Mouse (Mus musculus): ENCODE data around the gene Ppm1l. TPM values are rescaled to one million over a fixed set of nuclear protein-coding genes. Genes with fewer than 3 reads are reported as not detected.

Ppm1l gene
- polyA plus RNA-seq, 1 experiment from 2014 or later: 9.6 TPM

- Histone ChIP-seq H3K4me2 (no peak overlapping the region), H3K4me1 (peaks cover 24% of the 10 kb centered on the region), H3K27ac (no peak overlapping the region), H3K9me3 (no peaks in the 10 kb centered on the region), H3K27me3 (no peaks in the 10 kb centered on the region), H3K9ac (no peak overlapping the region), H3K36me3 (no peaks in the 10 kb centered on the region), H3K4me3 (no peak overlapping the region)
- 77% methylated on average over 8 of the region's 8 CpGs for WGBS
- ATAC-seq (ENCODE audit: insufficient number of reproducible peaks, low FRiP score, low TSS enrichment, low read depth): no peak
Observed at GRCm38 (mm10) chr3:69358620-69358964, 41.9 kb downstream of the Ppm1l start.

- Histone ChIP-seq H3K4me2 (no peak overlapping the region), H3K9me3 (no peaks in the 10 kb centered on the region), H3K36me3 (no peaks in the 10 kb centered on the region), H3K4me3 (no peak overlapping the region), H3K9ac (no peak overlapping the region), H3K27ac (no peak overlapping the region), H3K4me1 (peaks cover 28% of the 10 kb centered on the region), H3K27me3 (no peaks in the 10 kb centered on the region)
- no peak for ATAC-seq (ENCODE audit: insufficient number of reproducible peaks, low FRiP score, low TSS enrichment, low read depth)
- 77% methylated on average over 4 of the region's 4 CpGs for WGBS
Observed at GRCm38 (mm10) chr3:69360263-69360895, 43.7 kb downstream of the Ppm1l start.

- H3K4me2 ChIP-seq: no peak overlapping the region
- H3K9me3 ChIP-seq: no peaks in the 10 kb centered on the region
- no peaks in the 10 kb centered on the region for H3K36me3 ChIP-seq
- peaks cover 18% of the 10 kb centered on the region for H3K4me1 ChIP-seq
- no peak overlapping the region for H3K27ac ChIP-seq
- WGBS: 84% methylated on average over 13 of the region's 13 CpGs
- no peak overlapping the region for H3K4me3 ChIP-seq
- H3K9ac ChIP-seq: no peak overlapping the region
- no peak for ATAC-seq (ENCODE audit: insufficient number of reproducible peaks, low FRiP score, low TSS enrichment, low read depth)
- no peaks in the 10 kb centered on the region for H3K27me3 ChIP-seq
Observed at GRCm38 (mm10) chr3:69361487-69362349, 45.1 kb downstream of the Ppm1l start.

- H3K27ac ChIP-seq: no peak overlapping the region
Observed at GRCm38 (mm10) chr3:69362350-69362790, 45.7 kb downstream of the Ppm1l start.

GRCm38 (mm10) chr3:69362906-69363305 is 46.2 kb downstream of the Ppm1l start:
- Histone ChIP-seq H3K36me3 (no peaks in the 10 kb centered on the region), H3K9me3 (no peaks in the 10 kb centered on the region), H3K27ac (no peak overlapping the region), H3K4me2 (no peak overlapping the region), H3K27me3 (no peaks in the 10 kb centered on the region), H3K4me3 (no peak overlapping the region), H3K9ac (no peak overlapping the region), H3K4me1 (peaks cover 17% of the 10 kb centered on the region)
- ATAC-seq (ENCODE audit: insufficient number of reproducible peaks, low FRiP score, low TSS enrichment, low read depth): no peak
- 52% methylated on average over 4 of the region's 4 CpGs for WGBS

More at GRCm38 (mm10) chr3:69362350-69362790, 45.7 kb downstream of the Ppm1l start:
- 68% methylated on average over 5 of the region's 5 CpGs for WGBS
- H3K9me3 ChIP-seq: no peaks in the 10 kb centered on the region
- no peak overlapping the region for H3K4me3 ChIP-seq
- ATAC-seq (ENCODE audit: insufficient number of reproducible peaks, low FRiP score, low TSS enrichment, low read depth): no peak
- no peak overlapping the region for H3K9ac ChIP-seq
- no peaks in the 10 kb centered on the region for H3K36me3 ChIP-seq
- H3K4me2 ChIP-seq: no peak overlapping the region
- H3K4me1 ChIP-seq: peaks cover 18% of the 10 kb centered on the region
- no peaks in the 10 kb centered on the region for H3K27me3 ChIP-seq

GRCm38 (mm10) chr3:69364151-69364550 is 47.5 kb downstream of the Ppm1l start:
- no peak overlapping the region for H3K9ac ChIP-seq
- 62% methylated on average over 6 of the region's 6 CpGs for WGBS
- no peak overlapping the region for H3K4me2 ChIP-seq
- no peaks in the 10 kb centered on the region for H3K27me3 ChIP-seq
- H3K4me3 ChIP-seq: no peak overlapping the region
- no peaks in the 10 kb centered on the region for H3K36me3 ChIP-seq
- ATAC-seq (ENCODE audit: insufficient number of reproducible peaks, low FRiP score, low TSS enrichment, low read depth): no peak
- peaks cover 5% of the 10 kb centered on the region; the same call in 1 of the 2 replicates for H3K4me1 ChIP-seq
- no peak overlapping the region for H3K27ac ChIP-seq
- H3K9me3 ChIP-seq: no peaks in the 10 kb centered on the region

DNA sequence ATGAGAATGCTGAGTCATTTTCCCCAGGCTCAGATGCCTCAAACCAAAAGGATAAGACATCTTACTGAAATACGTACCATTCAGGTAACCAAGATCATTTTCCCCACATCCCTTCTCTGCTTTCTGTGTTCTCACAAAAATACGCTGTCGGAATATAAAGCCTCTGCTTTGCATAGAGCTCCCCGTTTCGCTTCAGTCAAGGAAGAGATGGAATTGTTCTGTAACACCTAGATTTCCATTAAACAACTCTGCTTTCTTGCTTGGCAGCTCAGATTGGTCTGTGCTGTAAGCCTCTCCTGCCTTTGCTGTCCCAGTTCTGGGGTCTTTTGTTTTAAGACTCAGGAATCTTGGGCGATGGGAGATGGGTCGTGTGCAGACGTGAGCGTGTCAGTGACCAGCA is 51.3 kb downstream of the Ppm1l start:
- Histone ChIP-seq H3K27ac (no peak overlapping the region), H3K9ac (no peak overlapping the region), H3K4me3 (no peak overlapping the region), H3K36me3 (no peaks in the 10 kb centered on the region), H3K27me3 (no peaks in the 10 kb centered on the region), H3K4me1 (peaks cover 5% of the 10 kb centered on the region; the same call in 1 of the 2 replicates), H3K9me3 (no peaks in the 10 kb centered on the region), H3K4me2 (no peak overlapping the region)
- WGBS: 89% methylated on average over 9 of the region's 9 CpGs
- ATAC-seq (ENCODE audit: insufficient number of reproducible peaks, low FRiP score, low TSS enrichment, low read depth): no peak

DNA sequence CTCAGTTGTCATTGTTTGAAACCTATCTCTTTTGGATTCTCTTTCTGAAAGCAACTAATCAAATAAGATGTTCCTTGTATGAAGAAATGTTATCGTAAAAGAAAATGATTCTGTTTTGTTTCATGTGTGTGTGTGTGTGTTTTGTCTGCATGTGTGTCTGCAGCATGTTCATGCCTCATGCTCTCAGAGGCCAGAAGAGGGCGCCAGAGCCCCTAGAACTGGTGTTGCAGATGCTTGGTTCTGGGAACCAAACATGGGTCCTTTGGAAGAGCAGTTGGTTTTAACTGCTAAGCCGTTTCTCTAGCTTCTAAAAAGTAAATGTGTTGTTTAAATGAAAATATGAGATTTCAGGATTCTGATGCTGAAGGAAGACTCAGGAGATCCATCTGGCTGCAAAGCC is 56.1 kb downstream of the Ppm1l start:
- Histone ChIP-seq H3K4me1 (no peaks in the 10 kb centered on the region), H3K4me3 (no peak overlapping the region), H3K36me3 (no peaks in the 10 kb centered on the region), H3K27me3 (no peaks in the 10 kb centered on the region), H3K27ac (no peak overlapping the region), H3K9me3 (no peaks in the 10 kb centered on the region), H3K9ac (no peak overlapping the region), H3K4me2 (no peak overlapping the region)
- no peak for ATAC-seq (ENCODE audit: insufficient number of reproducible peaks, low FRiP score, low TSS enrichment, low read depth)
- 81% methylated on average over 3 of the region's 3 CpGs for WGBS

- Histone ChIP-seq H3K4me3 (no peak overlapping the region), H3K27ac (no peak overlapping the region), H3K27me3 (no peaks in the 10 kb centered on the region), H3K9ac (no peak overlapping the region), H3K4me2 (no peak overlapping the region), H3K9me3 (no peaks in the 10 kb centered on the region), H3K4me1 (no peaks in the 10 kb centered on the region), H3K36me3 (no peaks in the 10 kb centered on the region)
- WGBS: 81% methylated on average over 10 of the region's 10 CpGs
- no peak for ATAC-seq (ENCODE audit: insufficient number of reproducible peaks, low FRiP score, low TSS enrichment, low read depth)
Observed at GRCm38 (mm10) chr3:69373544-69374306, 57.1 kb downstream of the Ppm1l start.

- no peaks in the 10 kb centered on the region for H3K36me3 ChIP-seq
- no peaks in the 10 kb centered on the region for H3K4me1 ChIP-seq
- H3K27me3 ChIP-seq: no peaks in the 10 kb centered on the region
- H3K4me3 ChIP-seq: no peak overlapping the region
- H3K9ac ChIP-seq: no peak overlapping the region
- no peak overlapping the region for H3K27ac ChIP-seq
- no peaks in the 10 kb centered on the region for H3K9me3 ChIP-seq
- no peak for ATAC-seq (ENCODE audit: insufficient number of reproducible peaks, low FRiP score, low TSS enrichment, low read depth)
- no peak overlapping the region for H3K4me2 ChIP-seq
- WGBS: 79% methylated on average over 5 of the region's 5 CpGs
Observed at GRCm38 (mm10) chr3:69374538-69374937, 57.9 kb downstream of the Ppm1l start.

DNA sequence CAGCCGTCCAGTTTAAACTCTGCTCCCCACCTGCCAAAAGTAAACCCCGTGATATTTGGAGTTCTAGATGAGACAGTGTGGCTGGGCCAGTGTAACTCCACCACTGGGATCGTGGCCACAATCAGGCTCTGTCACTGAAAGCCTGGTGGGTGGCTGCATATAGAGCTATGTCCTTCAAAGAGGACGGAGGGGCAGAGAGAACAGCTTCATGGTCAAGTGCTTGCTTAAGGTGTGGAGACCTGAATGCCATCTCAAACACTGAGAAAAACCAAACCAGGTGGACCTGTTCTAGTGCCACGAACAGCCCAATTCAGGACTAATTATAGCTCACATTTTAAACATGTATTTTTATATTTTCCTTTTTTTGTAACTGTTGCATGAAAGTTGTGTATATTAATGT is 58.3 kb downstream of the Ppm1l start:
- H3K27ac ChIP-seq: no peak overlapping the region
- no peaks in the 10 kb centered on the region for H3K36me3 ChIP-seq
- no peak for ATAC-seq (ENCODE audit: insufficient number of reproducible peaks, low FRiP score, low TSS enrichment, low read depth)
- H3K27me3 ChIP-seq: no peaks in the 10 kb centered on the region
- no peaks in the 10 kb centered on the region for H3K4me1 ChIP-seq
- H3K4me3 ChIP-seq: no peak overlapping the region
- no peak overlapping the region for H3K4me2 ChIP-seq
- H3K9ac ChIP-seq: no peak overlapping the region
- no peaks in the 10 kb centered on the region for H3K9me3 ChIP-seq
- WGBS: 78% methylated on average over 5 of the region's 5 CpGs

GRCm38 (mm10) chr3:69381213-69381612 is 64.6 kb downstream of the Ppm1l start:
- no peak overlapping the region for H3K27ac ChIP-seq
- H3K4me2 ChIP-seq: no peak overlapping the region
- H3K4me3 ChIP-seq: no peak overlapping the region
- H3K36me3 ChIP-seq: no peaks in the 10 kb centered on the region
- H3K27me3 ChIP-seq: no peaks in the 10 kb centered on the region
- no peak for ATAC-seq (ENCODE audit: insufficient number of reproducible peaks, low FRiP score, low TSS enrichment, low read depth)
- no peaks in the 10 kb centered on the region for H3K9me3 ChIP-seq
- H3K4me1 ChIP-seq: 0 out of 2 replicates have a peak, but pooled peaks cover 3% of the 10 kb centered on the region
- no peak overlapping the region for H3K9ac ChIP-seq
- WGBS: 81% methylated on average over 4 of the region's 4 CpGs
